Mouse (Mus musculus) ovary, adult 18-20 months (tissue): ENCODE measurements around the gene Kmt5b.
A peak's percentile ranks its signal among the peaks of the same experiment; 100 is the strongest.

Experiments used
- DNase-seq: peaks from one replicate; pipeline ENCODE4 v3.0.0; 2022; ENCODE audit warnings: low spot score, mixed read lengths

The Kmt5b gene

GRCm38 (mm10) chr19:3768697-3769383 is 1.6 kb downstream of the Kmt5b start:
- peak; percentile 89 for DNase-seq

- no peak for DNase-seq
Observed at GRCm38 (mm10) chr19:3769533-3769932, 2.3 kb downstream of the Kmt5b start.

GRCm38 (mm10) chr19:3774159-3774558 is 6.9 kb downstream of the Kmt5b start:
- DNase-seq, result no peak

GRCm38 (mm10) chr19:3778713-3779112 is 11.5 kb downstream of the Kmt5b start:
- no peak for DNase-seq

- DNase-seq, result no peak
Observed at GRCm38 (mm10) chr19:3790077-3790476, 22.9 kb downstream of the Kmt5b start.

GRCm38 (mm10) chr19:3805526-3805925 is 38.3 kb downstream of the Kmt5b start:
- no peak for DNase-seq

GRCm38 (mm10) chr19:3810536-3811233 is 43.5 kb downstream of the Kmt5b start:
- no peak for DNase-seq

GRCm38 (mm10) chr19:3814461-3814860 is 47.2 kb downstream of the Kmt5b start:
- DNase-seq, result no peak

- no peak for DNase-seq
Observed at GRCm38 (mm10) chr19:3815824-3816223, 48.6 kb downstream of the Kmt5b start.

GRCm38 (mm10) chr19:3819080-3819479 is 51.9 kb downstream of the Kmt5b start:
- no peak for DNase-seq

- DNase-seq, result no peak
Observed at GRCm38 (mm10) chr19:3819899-3820444, 52.8 kb downstream of the Kmt5b start.

GRCm38 (mm10) chr19:3825044-3825443 is 57.8 kb downstream of the Kmt5b start:
- DNase-seq, result no peak

- no peak for DNase-seq
Observed at GRCm38 (mm10) chr19:3829863-3830262, 62.6 kb downstream of the Kmt5b start.

- no peak for DNase-seq
Observed at GRCm38 (mm10) chr19:3831716-3832115, 64.5 kb downstream of the Kmt5b start.

GRCm38 (mm10) chr19:3832851-3833353 is 65.7 kb downstream of the Kmt5b start:
- peak; percentile 52 for DNase-seq

GRCm38 (mm10) chr19:3834301-3834700 is 67.1 kb downstream of the Kmt5b start:
- DNase-seq, result no peak

- DNase-seq, result no peak
Observed at GRCm38 (mm10) chr19:3836791-3837190, 69.6 kb downstream of the Kmt5b start.

GRCm38 (mm10) chr19:3838931-3839330 is 71.7 kb downstream of the Kmt5b start:
- DNase-seq, result no peak

GRCm38 (mm10) chr19:3839686-3840085 is 72.5 kb downstream of the Kmt5b start:
- DNase-seq, result no peak

GRCm38 (mm10) chr19:3840214-3840651 is 73.0 kb downstream of the Kmt5b start:
- no peak for DNase-seq

GRCm38 (mm10) chr19:3840685-3841084 is 73.5 kb downstream of the Kmt5b start:
- DNase-seq, result no peak

- DNase-seq, result no peak
Observed at GRCm38 (mm10) chr19:3842359-3843148, 75.3 kb downstream of the Kmt5b start.
